In the genomic region with DNA sequence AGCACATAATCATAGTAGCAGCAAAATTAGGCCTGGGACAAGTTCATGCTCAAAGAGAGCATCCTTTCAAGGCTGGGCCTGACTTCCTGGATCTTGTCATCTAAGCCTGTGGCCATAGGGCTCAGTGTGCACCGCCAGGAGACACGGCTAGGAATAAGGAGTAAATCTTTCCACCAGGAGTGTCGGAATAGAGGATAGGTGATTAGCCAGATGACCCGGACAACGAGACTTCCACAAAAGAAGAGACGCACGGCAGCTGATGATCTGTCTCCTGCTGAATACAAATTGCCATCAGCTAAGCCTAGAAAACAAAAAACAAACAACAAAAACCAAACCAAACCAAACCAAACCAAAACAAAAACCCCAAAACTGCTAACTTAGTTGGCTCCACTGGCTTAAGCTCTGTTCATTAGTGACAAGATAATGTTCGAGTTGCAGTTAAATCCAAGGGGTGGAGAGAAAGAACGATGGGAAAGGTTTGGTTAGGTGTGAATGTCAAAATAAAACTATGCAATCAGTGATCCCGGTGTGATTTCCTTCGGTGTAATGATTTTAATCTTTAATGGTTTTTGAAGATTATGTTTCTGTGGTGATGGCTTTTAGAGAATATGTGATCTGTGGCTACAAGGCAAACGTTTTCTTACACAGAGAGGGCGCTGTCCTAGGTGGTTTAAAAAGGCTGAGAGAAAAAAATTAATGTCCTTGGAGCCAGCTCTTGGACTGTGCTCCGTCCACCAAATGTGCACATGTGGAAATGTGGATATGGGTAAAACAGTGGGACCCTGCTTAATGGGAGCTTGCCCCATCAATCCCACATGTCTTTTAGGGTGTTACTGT, we compare ENCODE assay signal across 11 mouse cellular contexts. TPM values are rescaled to one million over a fixed set of nuclear protein-coding genes. Genes with fewer than 3 reads are reported as not detected.
DNase-seq lines count a peak whose midpoint lies in the region; ATAC-seq and TF ChIP-seq lines count a peak whose summit lies in the region.
"Had no signal": no experiment of that assay in that cellular context is flagged by ENCODE, and none has a peak within 500 bp of the region (broad histone marks: within the 10 kb centered on the region; RNA-seq: fewer than 3 reads in every experiment).

No protein-coding gene starts in this region.

- in situ Hi-C loops in Patski (cut with MboI; ENCODE audit: low pct_unique_long_range_greater_than_20kb): no loop called here

- no peaks in the 10 kb centered on the region for H3K9me3 ChIP-seq in midbrain, embryonic 10.5 days (replicated peaks)
- no peaks in the 10 kb centered on the region for H3K9me3 ChIP-seq in liver, postnatal 0 days (ENCODE audit: low read length)
- H3K9me3 ChIP-seq: embryonic facial prominence, embryonic 13.5 days had no signal

- H3K36me3 ChIP-seq in midbrain, embryonic 10.5 days: no peaks in the 10 kb centered on the region
- no peaks in the 10 kb centered on the region for H3K36me3 ChIP-seq in liver, postnatal 0 days (replicated peaks; ENCODE audit: insufficient read depth, low read length)
- H3K36me3 ChIP-seq: embryonic facial prominence, embryonic 13.5 days had no signal

- H3K4me2 ChIP-seq in liver, postnatal 0 days (ENCODE audit: low read depth, low read length): no peak overlapping the region
- H3K4me2 ChIP-seq: embryonic facial prominence, embryonic 13.5 days; lung, embryonic 14.5 days had no signal

- no peak overlapping the region for H3K27ac ChIP-seq in left cerebral cortex, adult 2 months
- no peak overlapping the region for H3K27ac ChIP-seq in midbrain, embryonic 10.5 days (replicated peaks)
- no peak overlapping the region for H3K27ac ChIP-seq in liver, postnatal 0 days (ENCODE audit: low read depth)
- H3K27ac ChIP-seq: embryonic facial prominence, embryonic 13.5 days had no signal

- H3K4me1 ChIP-seq in midbrain, embryonic 10.5 days: peaks cover 4% of the 10 kb centered on the region; the same call in 1 of the 2 replicates
- H3K4me1 ChIP-seq in liver, postnatal 0 days (ENCODE audit: insufficient read depth): peaks cover 3% of the 10 kb centered on the region; the same call in 1 of the 2 replicates
- H3K4me1 ChIP-seq: embryonic facial prominence, embryonic 13.5 days had no signal

- ATAC-seq in Patski: no peak
- no peak for ATAC-seq in liver, postnatal 0 days

- H3K27me3 ChIP-seq in Patski: no peaks in the 10 kb centered on the region
- peaks cover 20% of the 10 kb centered on the region for H3K27me3 ChIP-seq in midbrain, embryonic 10.5 days (ENCODE audit: low read depth, poor library complexity, severe bottlenecking)
- no peaks in the 10 kb centered on the region for H3K27me3 ChIP-seq in liver, postnatal 0 days (ENCODE audit: insufficient read depth, low read length)

- H3K4me3 ChIP-seq in left cerebral cortex, adult 2 months: no peak overlapping the region
- no peak overlapping the region for H3K4me3 ChIP-seq in midbrain, embryonic 10.5 days
- H3K4me3 ChIP-seq in liver, postnatal 0 days (ENCODE audit: low read depth, low read length): no peak overlapping the region
- H3K4me3 ChIP-seq: embryonic facial prominence, embryonic 13.5 days; myocyte had no signal

- peak; percentile 12 for DNase-seq in layer of hippocampus, adult 11-12 months (ENCODE audit: low spot score)
- DNase-seq in layer of hippocampus, postnatal 25 days (ENCODE audit: extremely low spot score in 1 of 2, low spot score in 1 of 2): no peak
- DNase-seq in A20 (ENCODE audit: low read depth, low spot score) (peak; percentile 61), Patski (ENCODE audit: low read depth, low spot score) (peak; percentile 27)
- DNase-seq in left cerebral cortex, adult 2 months (ENCODE audit: extremely low spot score in 1 of 2, low spot score in 2 of 2): peak; percentile 13 to 20
- DNase-seq in midbrain, embryonic 10.5 days (ENCODE audit: low spot score): no peak
- DNase-seq in liver, postnatal 0 days: no peak
- DNase-seq: heart, postnatal 4 days; lung, embryonic 14.5 days had no signal

- 77% methylated on average over 14 of the region's 14 CpGs for WGBS in midbrain, embryonic 10.5 days
- WGBS in liver, postnatal 0 days (ENCODE audit: insufficient replicate concordance): 71% methylated on average over 14 of the region's 14 CpGs

- TF ChIP-seq CTCF in Patski (IDR thresholded peaks at IDR 0.05): no peak
- no peak for TF ChIP-seq CTCF in left cerebral cortex, adult 2 months (IDR thresholded peaks at IDR 0.05)
- no peak for TF ChIP-seq CTCF in liver, postnatal 0 days (IDR thresholded peaks at IDR 0.05; ENCODE audit: low read depth)

- no peak for TF ChIP-seq EP300 in liver, postnatal 0 days (IDR thresholded peaks at IDR 0.05; ENCODE audit: low read depth)

- H3K9ac ChIP-seq in liver, postnatal 0 days (replicated peaks): no peak overlapping the region
- H3K9ac ChIP-seq: embryonic facial prominence, embryonic 13.5 days; lung, embryonic 14.5 days had no signal

- intact Hi-C loops in left cerebral cortex, adult 2 months (cut with DNase I): no loop called here

- CTCF ChIA-PET in Patski (lab: Charles Lee): interaction anchor here (0.8 to 2.9 kb wide), 23 partner anchors 11 to 455 kb away, joined by 3 to 15 read pairs (median 4); no protein-coding TSS in a partner anchor

- POLR2A ChIA-PET in Patski (lab: Charles Lee): interaction anchor here (1.4 kb wide), 1 partner anchor 51 kb away, joined by 4 read pairs; no protein-coding TSS in a partner anchor

RNA-seq across cellular contexts. Expression of gene Ezh2, which starts 51.8 kb away (rescaled TPM):
- total RNA-seq in layer of hippocampus, postnatal 25 days (2021): 10 to 100 TPM; 16.5 to 17.1 TPM
- 125 TPM for polyA plus RNA-seq in Patski (2021)
- 10 to 100 TPM; 11.3 to 13.5 TPM for total RNA-seq in left cerebral cortex, adult 2 months (2021)
- 175 and 184 TPM in 2 replicates for polyA plus RNA-seq in midbrain, embryonic 10.5 days (2016; fragmentation: Nextera tagmentation; extraction: Ambion mirVana)
- polyA plus RNA-seq in liver, postnatal 0 days (2015; fragmentation: Nextera tagmentation; extraction: Ambion mirVana): 36.5 and 37.2 TPM in 2 replicates

Comparison
In these comparisons a context has a peak if more than half of its experiments do, and no peak if none do; other contexts are left out.
1. DNase-seq: peak in layer of hippocampus, adult 11-12 months (single experiment), A20 (single experiment), Patski (single experiment) and left cerebral cortex, adult 2 months (2 of 2); none in layer of hippocampus, postnatal 25 days (0 of 2), midbrain, embryonic 10.5 days (single experiment) and liver, postnatal 0 days (single experiment).